Mouse (Mus musculus) embryonic fibroblast, embryonic 13.5 days (primary cell): Measurements from ENCODE around the gene Lcn2. TPM values are rescaled to one million over a fixed set of nuclear protein-coding genes. Genes with fewer than 3 reads are reported as not detected.
A peak's percentile ranks its signal among the peaks of the same experiment; 100 is the strongest.
"Not testable (repeated sequence)": the region's sequence is repeated elsewhere in the genome, so short reads cannot be mapped to it uniquely, and the experiment has no call there.

Experiments
- H3K27ac ChIP-seq: 2 replicates; pipeline ENCODE4 v1.5.1; 2012; ENCODE audit warnings: low read length, control low read depth, inconsistent platforms; ENCODE audit not compliant: insufficient read depth
- H3K4me1 ChIP-seq: 2 replicates; pipeline ENCODE4 v1.6.1; 2011; ENCODE audit warnings: low read length; ENCODE audit not compliant: control insufficient read depth, insufficient read depth
- H3K4me3 ChIP-seq: 2 replicates; pipeline ENCODE4 v1.5.1; 2011; ENCODE audit warnings: mild to moderate bottlenecking, control low read depth, low read length; ENCODE audit not compliant: insufficient read depth
- CTCF ChIP-seq: IDR thresholded peaks from 2 replicates; pipeline ENCODE4 v1.5.1; 2011; ENCODE audit warnings: mild to moderate bottlenecking, control low read depth, low read length, moderate library complexity, borderline replicate concordance; ENCODE audit not compliant: insufficient read depth
- POLR2A ChIP-seq: IDR thresholded peaks from 2 replicates; pipeline ENCODE4 v1.6.1; 2011; ENCODE audit warnings: low read depth, mild to moderate bottlenecking, control low read depth, low read length, moderate library complexity
- polyA plus RNA-seq: library from polyadenylated mRNA; stranded (reverse); fragments of >200 nt; gene quantifications from 2 replicates; pipeline ENCODE4 v1.2.4, GENCODE M21; 2011; ENCODE audit warnings: low read depth; ENCODE audit not compliant: missing spikeins, insufficient read length

Gene Lcn2
- polyA plus RNA-seq, 1 experiment: not detected

- no peaks in the 10 kb centered on the region for H3K4me1 ChIP-seq
- no peak for TF ChIP-seq CTCF
- TF ChIP-seq POLR2A: no peak
- no peak overlapping the region for H3K27ac ChIP-seq
- no peak overlapping the region for H3K4me3 ChIP-seq
These were observed 13.9 kb downstream of the Lcn2 start for GRCm38 (mm10) chr2:32374191-32374590.

DNA sequence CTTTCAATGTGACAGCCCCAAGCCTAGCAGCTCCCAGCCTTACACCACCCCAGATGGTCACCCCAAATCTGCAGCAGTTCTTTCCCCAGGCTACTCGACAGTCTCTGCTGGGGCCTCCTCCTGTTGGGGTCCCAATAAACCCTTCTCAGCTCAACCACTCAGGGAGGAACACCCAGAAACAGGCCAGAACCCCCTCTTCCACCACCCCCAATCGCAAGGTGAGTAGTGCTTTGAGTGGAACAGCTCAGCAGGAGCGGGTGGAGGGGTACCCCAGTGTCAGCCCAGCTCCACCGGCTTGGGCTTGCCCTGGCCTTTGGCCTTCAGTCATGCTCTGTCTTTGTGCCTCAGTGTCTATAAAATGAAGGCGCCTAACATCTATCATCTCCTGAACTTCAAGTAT, 20.7 kb downstream of the Lcn2 start:
- H3K4me1 ChIP-seq: no peaks in the 10 kb centered on the region; the same call in 1 of the 2 replicates
- TF ChIP-seq POLR2A (no peak), CTCF (no peak)
- no peak overlapping the region for H3K27ac ChIP-seq
- H3K4me3 ChIP-seq: no peak overlapping the region

GRCm38 (mm10) chr2:32364121-32364520, 23.9 kb downstream of the Lcn2 start:
- Histone ChIP-seq H3K4me1 (no peaks in the 10 kb centered on the region; the same call in 1 of the 2 replicates), H3K27ac (no peak overlapping the region), H3K4me3 (peak overlapping the region; percentile 64; the same call in 1 of the 2 replicates)
- TF ChIP-seq POLR2A (no peak), CTCF (no peak)

GRCm38 (mm10) chr2:32363376-32364106, 24.5 kb downstream of the Lcn2 start:
- Histone ChIP-seq H3K4me3 (peak overlapping the region; percentile 64), H3K4me1 (no peaks in the 10 kb centered on the region; the same call in 1 of the 2 replicates), H3K27ac (peak overlapping the region; percentile 44)
- TF ChIP-seq CTCF: no peak
- TF ChIP-seq POLR2A: no peak

DNA sequence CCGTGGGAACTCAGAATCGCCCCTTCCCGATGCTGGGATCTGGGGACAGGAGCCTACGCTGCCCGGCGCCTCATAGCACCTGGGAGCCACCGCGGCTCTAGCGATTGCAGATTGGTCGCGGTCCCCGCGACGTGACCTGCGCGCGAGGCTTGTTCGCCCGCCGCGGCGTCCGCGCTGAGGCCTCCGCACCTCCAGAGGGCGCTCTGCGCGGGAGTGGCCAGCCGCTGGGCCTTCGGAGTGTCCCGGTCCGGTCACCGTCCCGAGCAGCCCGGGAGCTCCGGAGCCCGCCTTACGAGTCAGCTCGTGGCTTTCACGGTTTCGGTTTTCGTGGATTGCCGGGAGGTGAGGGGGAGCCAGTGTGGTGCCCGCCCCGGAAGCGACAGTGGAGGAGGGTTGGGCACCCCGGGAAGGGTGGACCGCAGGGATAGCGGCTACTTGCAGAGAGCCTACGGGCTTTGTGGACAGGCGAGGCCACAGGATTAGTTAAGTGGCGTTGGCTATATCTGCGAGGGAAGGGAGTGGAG, 25.2 kb downstream of the Lcn2 start:
- H3K4me3 ChIP-seq: peak overlapping the region; percentile 64
- TF ChIP-seq CTCF (peak; percentile 70), POLR2A (peak; percentile 76)
- peak overlapping the region; percentile 44 for H3K27ac ChIP-seq
- no peaks in the 10 kb centered on the region; the same call in 1 of the 2 replicates for H3K4me1 ChIP-seq

- not testable (repeated sequence) for H3K4me1 ChIP-seq
- Histone ChIP-seq H3K4me3 (peak overlapping the region; percentile 64), H3K27ac (peak overlapping the region; percentile 44; the same call in 1 of the 2 replicates)
These were observed 25.8 kb downstream of the Lcn2 start for GRCm38 (mm10) chr2:32362274-32362673.

- TF ChIP-seq POLR2A: no peak
- TF ChIP-seq CTCF: peak; percentile 54; the same call in 1 of the 2 replicates
- H3K4me3 ChIP-seq: peak overlapping the region; percentile 47
- no peaks in the 10 kb centered on the region; the same call in 1 of the 2 replicates for H3K4me1 ChIP-seq
- H3K27ac ChIP-seq: no peak overlapping the region
These were observed 26.6 kb downstream of the Lcn2 start for GRCm38 (mm10) chr2:32361437-32361836.

DNA sequence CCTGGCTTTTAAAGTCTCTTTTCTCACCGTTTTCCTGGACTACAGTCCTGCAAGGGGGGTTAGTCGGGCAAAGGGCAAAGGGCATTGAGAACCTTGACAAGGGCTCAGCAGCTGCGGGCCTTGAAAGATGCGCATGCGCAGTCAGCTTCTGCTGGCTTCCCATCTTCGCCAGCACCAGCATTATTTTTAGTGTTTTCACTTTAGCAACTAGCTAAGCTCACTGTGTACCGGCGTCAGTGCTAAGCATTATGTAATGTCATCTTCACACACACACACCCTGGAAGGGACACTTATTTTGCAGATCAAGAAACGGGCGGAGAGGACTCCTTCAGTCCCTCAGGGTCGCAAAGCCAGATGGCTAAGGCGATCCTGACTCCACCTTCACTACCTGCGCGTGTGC, 27.3 kb downstream of the Lcn2 start:
- no peaks in the 10 kb centered on the region; the same call in 1 of the 2 replicates for H3K4me1 ChIP-seq
- peak overlapping the region; percentile 47 for H3K4me3 ChIP-seq
- TF ChIP-seq POLR2A (no peak), CTCF (no peak)
- no peak overlapping the region for H3K27ac ChIP-seq

DNA sequence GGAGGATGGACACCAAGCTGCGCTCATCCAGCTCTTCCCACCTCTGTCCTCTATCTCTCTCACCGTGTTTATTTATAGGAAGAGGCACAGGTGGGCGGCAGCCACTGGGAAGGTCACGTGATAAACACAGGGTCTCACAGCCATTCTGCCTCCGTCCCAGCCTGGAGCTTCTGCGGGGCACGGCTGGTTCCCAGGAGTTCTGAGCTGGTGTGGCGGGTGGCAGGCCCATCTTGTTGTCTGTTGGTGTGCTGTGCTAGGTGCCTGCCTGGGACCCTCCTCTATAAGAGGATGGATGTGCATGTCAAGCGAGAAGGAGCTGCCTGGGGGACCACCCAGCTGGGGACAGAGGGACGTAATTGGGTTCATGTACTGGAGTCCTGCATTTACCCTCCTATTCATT, 29.7 kb downstream of the Lcn2 start:
- Histone ChIP-seq H3K27ac (no peak overlapping the region), H3K4me1 (no peaks in the 10 kb centered on the region), H3K4me3 (no peak overlapping the region)
- TF ChIP-seq CTCF (no peak), POLR2A (no peak)

GRCm38 (mm10) chr2:32357710-32358109, 30.3 kb downstream of the Lcn2 start:
- H3K4me1 ChIP-seq: no peaks in the 10 kb centered on the region
- TF ChIP-seq POLR2A (no peak), CTCF (no peak)
- H3K27ac ChIP-seq: no peak overlapping the region
- no peak overlapping the region for H3K4me3 ChIP-seq
